Mouse (Mus musculus) C2C12 (cell line): ENCODE results near the gene Fate1.

ENCODE experiments used
- CTCF ChIP-seq: IDR thresholded peaks from one replicate; pipeline ENCODE4 v1.5.1; 2011; ENCODE audit not compliant: control insufficient read depth, insufficient read depth, insufficient read length
- FOSL1 ChIP-seq: IDR thresholded peaks from one replicate; pipeline ENCODE4 v1.8.0; 2011; ENCODE audit warnings: mild to moderate bottlenecking, low read length; ENCODE audit not compliant: poor library complexity, insufficient read depth, severe bottlenecking
- MAX ChIP-seq: IDR thresholded peaks from one replicate; pipeline ENCODE4 v1.6.1; 2011; ENCODE audit warnings: mild to moderate bottlenecking, control low read depth
- MYOG ChIP-seq: IDR thresholded peaks from one replicate; pipeline ENCODE4 v1.6.1; 2011; ENCODE audit not compliant: control insufficient read depth, insufficient read length; ENCODE audit errors: extremely low read depth
- USF1 ChIP-seq: IDR thresholded peaks from one replicate; pipeline ENCODE4 v1.6.1; 2011; ENCODE audit warnings: low read depth, mild to moderate bottlenecking, control low read depth, moderate library complexity

- TF ChIP-seq CTCF = no peak
- TF ChIP-seq MYOG = no peak
- no peak for TF ChIP-seq USF1
- TF ChIP-seq MAX = no peak
- TF ChIP-seq FOSL1 = no peak
These were observed 4.6 kb upstream of the Fate1 start for GRCm38 (mm10) chrX:71968216-71968615.
